Mouse (Mus musculus) stomach, postnatal 0 days (tissue): ENCODE measurements around the gene Snx4.

ENCODE experiments used
- CTCF ChIP-seq: IDR thresholded peaks from 2 replicates; pipeline ENCODE4 v1.5.1; 2016; ENCODE audit warnings: antibody characterized with exemption, low read depth, mild to moderate bottlenecking, moderate library complexity
- EP300 ChIP-seq: optimal IDR thresholded peaks from 2 replicates; pipeline ENCODE3; 2016; ENCODE audit warnings: antibody characterized with exemption

- TF ChIP-seq CTCF (no peak), EP300 (no peak)
Observed at GRCm38 (mm10) chr16:33288536-33288935, 37.3 kb downstream of the Snx4 start.
